Mouse (Mus musculus) thymus, postnatal 14 days (tissue): ENCODE measurements around the gene Tdrd9.
A peak's percentile ranks its signal among the peaks of the same experiment; 100 is the strongest.

Experiments used
- DNase-seq: peaks from one replicate; pipeline ENCODE4 v3.0.0; 2021

Gene Tdrd9

GRCm38 (mm10) chr12:111966683-111967173 lies 4.6 kb upstream of the Tdrd9 start, which contains the start of gene Atp5mpl:
TSS of gene Atp5mpl (minus strand) at chr12:111966977.
- DNase-seq, result peak; percentile 96

- no peak for DNase-seq
Measured at GRCm38 (mm10) chr12:111970085-111970484, 1.3 kb upstream of the Tdrd9 start.

- DNase-seq, result no peak
Measured at GRCm38 (mm10) chr12:111972504-111972903, 1.1 kb downstream of the Tdrd9 start.

GRCm38 (mm10) chr12:111974578-111974977 lies 3.2 kb downstream of the Tdrd9 start:
- DNase-seq, result no peak

GRCm38 (mm10) chr12:111977138-111977537 lies 5.8 kb downstream of the Tdrd9 start:
- no peak for DNase-seq

GRCm38 (mm10) chr12:111978274-111978673 lies 6.9 kb downstream of the Tdrd9 start:
- no peak for DNase-seq

GRCm38 (mm10) chr12:111980887-111981367 lies 9.6 kb downstream of the Tdrd9 start, which contains the start of gene Rd3l:
TSS of gene Rd3l (minus strand) at chr12:111981317.
- DNase-seq, result no peak

- DNase-seq, result no peak
Measured at GRCm38 (mm10) chr12:111981831-111982230, 10.5 kb downstream of the Tdrd9 start.

- DNase-seq, result no peak
Measured at GRCm38 (mm10) chr12:111983165-111983564, 11.8 kb downstream of the Tdrd9 start.

GRCm38 (mm10) chr12:111986756-111987155 lies 15.4 kb downstream of the Tdrd9 start:
- DNase-seq, result no peak

GRCm38 (mm10) chr12:111992626-111993025 lies 21.3 kb downstream of the Tdrd9 start:
- no peak for DNase-seq

- no peak for DNase-seq
Measured at GRCm38 (mm10) chr12:111995161-111995560, 23.8 kb downstream of the Tdrd9 start.

- no peak for DNase-seq
Measured at GRCm38 (mm10) chr12:111999735-112000134, 28.4 kb downstream of the Tdrd9 start.

GRCm38 (mm10) chr12:112001223-112001622 lies 29.9 kb downstream of the Tdrd9 start:
- peak; percentile 58 for DNase-seq

- no peak for DNase-seq
Measured at GRCm38 (mm10) chr12:112012511-112013270, 41.3 kb downstream of the Tdrd9 start.

- DNase-seq, result no peak
Measured at GRCm38 (mm10) chr12:112013271-112013801, 42.0 kb downstream of the Tdrd9 start.

- no peak for DNase-seq
Measured at GRCm38 (mm10) chr12:112016346-112016745, 45.0 kb downstream of the Tdrd9 start.

GRCm38 (mm10) chr12:112023306-112023705 lies 51.9 kb downstream of the Tdrd9 start:
- no peak for DNase-seq

GRCm38 (mm10) chr12:112024581-112025310 lies 53.4 kb downstream of the Tdrd9 start:
- DNase-seq, result no peak

GRCm38 (mm10) chr12:112025457-112025856 lies 54.1 kb downstream of the Tdrd9 start:
- DNase-seq, result no peak

GRCm38 (mm10) chr12:112025907-112026645 lies 54.7 kb downstream of the Tdrd9 start:
- DNase-seq, result no peak

GRCm38 (mm10) chr12:112027408-112027807 lies 56.0 kb downstream of the Tdrd9 start:
- DNase-seq, result no peak
